Comparison of ENCODE assay signal across 10 mouse cellular contexts in the genomic region with DNA sequence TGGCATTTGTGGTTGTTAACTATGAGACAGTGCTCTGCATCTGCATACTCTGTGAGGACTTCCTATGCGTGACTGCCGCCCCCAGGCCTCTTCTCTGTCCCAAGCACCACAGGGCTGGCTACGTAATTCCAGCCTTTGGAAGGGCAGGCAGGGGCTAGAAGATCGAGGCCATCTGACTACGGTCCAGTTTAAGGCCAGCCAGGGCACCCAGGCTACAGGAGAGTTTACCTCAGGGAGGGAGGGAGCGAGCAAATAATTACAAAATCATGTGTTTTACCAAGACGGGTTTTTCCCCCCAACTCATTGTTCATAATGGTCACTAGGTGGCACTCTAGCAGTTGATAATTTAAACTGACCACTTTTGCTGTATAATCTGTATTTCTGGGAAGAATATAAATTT. TPM values are rescaled to one million over a fixed set of nuclear protein-coding genes. Genes with fewer than 3 reads are reported as not detected.
A peak's percentile ranks its signal among the peaks of the same experiment; 100 is the strongest.
DNase-seq lines count a peak whose midpoint lies in the region; ATAC-seq lines count a peak whose summit lies in the region.
"Had no signal": no experiment of that assay in that cellular context is flagged by ENCODE, and none has a peak within 500 bp of the region (broad histone marks: within the 10 kb centered on the region; RNA-seq: fewer than 3 reads in every experiment).

No protein-coding gene starts in this region.

- H3K9me3 ChIP-seq in hindbrain, embryonic 13.5 days = no peaks in the 10 kb centered on the region
- no peaks in the 10 kb centered on the region for H3K9me3 ChIP-seq in hindbrain, embryonic 16.5 days (ENCODE audit: control insufficient read depth, low read length)

- WGBS in hindbrain, embryonic 13.5 days = 67% methylated on average over 7 of the region's 7 CpGs
- WGBS in hindbrain, embryonic 16.5 days = 65% methylated on average over 7 of the region's 7 CpGs

- DNase-seq in MN1 (ENCODE audit: low spot score) = peak; percentile 37
- DNase-seq in lung, postnatal 36 days = peak; percentile 21
- no peak for DNase-seq in urinary bladder, adult 18-20 months (ENCODE audit: low spot score in 2 of 2)
- DNase-seq in gastrocnemius, postnatal 36 days = no peak
- DNase-seq: heart, postnatal 14 days; right cerebral cortex, adult 18-20 months had no signal

- H3K9ac ChIP-seq in hindbrain, embryonic 13.5 days = no peak overlapping the region
- H3K9ac ChIP-seq in hindbrain, embryonic 16.5 days (ENCODE audit: low read depth, low read length) = no peak overlapping the region

- H3K36me3 ChIP-seq in hindbrain, embryonic 13.5 days = peaks cover 29% of the 10 kb centered on the region
- peaks cover 19% of the 10 kb centered on the region for H3K36me3 ChIP-seq in hindbrain, embryonic 16.5 days (ENCODE audit: control insufficient read depth, insufficient read depth, low read length)

- H3K27me3 ChIP-seq in hindbrain, embryonic 13.5 days = no peaks in the 10 kb centered on the region
- no peaks in the 10 kb centered on the region for H3K27me3 ChIP-seq in hindbrain, embryonic 16.5 days (replicated peaks; ENCODE audit: control insufficient read depth, insufficient read depth, low read length)

- H3K4me3 ChIP-seq in hindbrain, embryonic 13.5 days = no peak overlapping the region
- no peak overlapping the region for H3K4me3 ChIP-seq in hindbrain, embryonic 16.5 days (ENCODE audit: low read length)

- ATAC-seq in hindbrain, embryonic 13.5 days (ENCODE audit: low FRiP score) = peak; percentile 52; the same call in 1 of the 2 replicates
- no peak for ATAC-seq in hindbrain, embryonic 16.5 days
- peak; percentile 43 for ATAC-seq in granulocyte monocyte progenitor cell, adult 5-6 weeks (replicated peaks; ENCODE audit: poor library complexity, severe bottlenecking)
- ATAC-seq in erythroblast, adult 5-6 weeks (replicated peaks; ENCODE audit: low FRiP score, poor library complexity, severe bottlenecking) = no peak

- intact Hi-C loops in gastrocnemius, postnatal 36 days (cut with DNase I) = loop anchor here (10.0 kb wide), 1 partner anchor 172 kb away; no protein-coding TSS in a partner anchor

- no peak overlapping the region for H3K4me2 ChIP-seq in hindbrain, embryonic 13.5 days
- no peak overlapping the region for H3K4me2 ChIP-seq in hindbrain, embryonic 16.5 days (ENCODE audit: low read length)

- H3K4me1 ChIP-seq in hindbrain, embryonic 13.5 days (replicated peaks) = no peaks in the 10 kb centered on the region
- no peaks in the 10 kb centered on the region for H3K4me1 ChIP-seq in hindbrain, embryonic 16.5 days (ENCODE audit: control insufficient read depth, insufficient read depth, low read depth, low read length)

- no peak overlapping the region for H3K27ac ChIP-seq in hindbrain, embryonic 13.5 days
- no peak overlapping the region for H3K27ac ChIP-seq in hindbrain, embryonic 16.5 days (ENCODE audit: low read depth, low read length)

RNA-seq across cellular contexts. Expression of gene Lix1, which starts 9.6 kb away (rescaled TPM):
- polyA plus RNA-seq in hindbrain, embryonic 13.5 days (2015; fragmentation: Nextera tagmentation; extraction: Ambion mirVana) = 9.3 and 12.4 TPM in 2 replicates
- 7.8 and 10.1 TPM in 2 replicates for polyA plus RNA-seq in hindbrain, embryonic 16.5 days (2015; fragmentation: Nextera tagmentation; extraction: Ambion mirVana)
- not detected in 2 replicates for total RNA-seq in granulocyte monocyte progenitor cell, adult 5-6 weeks (2014; fragmentation: Nextera tagmentation)
- total RNA-seq in granulocyte monocyte progenitor cell, adult 5-6 weeks (2017) = not detected in 2 replicates
- total RNA-seq in erythroblast, adult 5-6 weeks (2015; ENCODE audit: low replicate concordance) = 0.42 TPM in 1 of 2 replicates, not detected in the other
- not detected in 2 replicates for total RNA-seq in erythroblast, adult 5-6 weeks (2017; ENCODE audit: low replicate concordance)
- 1 to 10 TPM; 1.4 to 2.0 TPM for total RNA-seq in gastrocnemius, postnatal 36 days (2021)

RNA-seq across cellular contexts. Expression of gene Riok2, which starts 18.8 kb away (rescaled TPM):
- polyA plus RNA-seq in hindbrain, embryonic 13.5 days (2015; fragmentation: Nextera tagmentation; extraction: Ambion mirVana) = 24.5 and 26.8 TPM in 2 replicates
- 20.2 and 21.2 TPM in 2 replicates for polyA plus RNA-seq in hindbrain, embryonic 16.5 days (2015; fragmentation: Nextera tagmentation; extraction: Ambion mirVana)
- total RNA-seq in granulocyte monocyte progenitor cell, adult 5-6 weeks (2014; fragmentation: Nextera tagmentation) = 39.3 and 39.8 TPM in 2 replicates
- 35.0 and 54.0 TPM in 2 replicates for total RNA-seq in granulocyte monocyte progenitor cell, adult 5-6 weeks (2017)
- 8.3 and 8.8 TPM in 2 replicates for total RNA-seq in erythroblast, adult 5-6 weeks (2015; ENCODE audit: low replicate concordance)
- total RNA-seq in erythroblast, adult 5-6 weeks (2017; ENCODE audit: low replicate concordance) = 4.3 and 10.8 TPM in 2 replicates
- total RNA-seq in gastrocnemius, postnatal 36 days (2021) = 10 to 100 TPM; 12.5 to 13.0 TPM

Comparison
In these comparisons a context has a peak if more than half of its experiments do, and no peak if none do; other contexts are left out.
1. ATAC-seq: peak in hindbrain, embryonic 13.5 days (single experiment) and granulocyte monocyte progenitor cell, adult 5-6 weeks (single experiment); none in hindbrain, embryonic 16.5 days (single experiment) and erythroblast, adult 5-6 weeks (single experiment).
2. DNase-seq: peak in MN1 (single experiment) and lung, postnatal 36 days (single experiment); none in urinary bladder, adult 18-20 months (0 of 2) and gastrocnemius, postnatal 36 days (0 of 2).